Mouse (Mus musculus): Measurements from ENCODE around the gene Crat. TPM values are rescaled to one million over a fixed set of nuclear protein-coding genes. Genes with fewer than 3 reads are reported as not detected.

The Crat gene
- polyA plus RNA-seq, 1 experiment: 55.0 TPM

DNA sequence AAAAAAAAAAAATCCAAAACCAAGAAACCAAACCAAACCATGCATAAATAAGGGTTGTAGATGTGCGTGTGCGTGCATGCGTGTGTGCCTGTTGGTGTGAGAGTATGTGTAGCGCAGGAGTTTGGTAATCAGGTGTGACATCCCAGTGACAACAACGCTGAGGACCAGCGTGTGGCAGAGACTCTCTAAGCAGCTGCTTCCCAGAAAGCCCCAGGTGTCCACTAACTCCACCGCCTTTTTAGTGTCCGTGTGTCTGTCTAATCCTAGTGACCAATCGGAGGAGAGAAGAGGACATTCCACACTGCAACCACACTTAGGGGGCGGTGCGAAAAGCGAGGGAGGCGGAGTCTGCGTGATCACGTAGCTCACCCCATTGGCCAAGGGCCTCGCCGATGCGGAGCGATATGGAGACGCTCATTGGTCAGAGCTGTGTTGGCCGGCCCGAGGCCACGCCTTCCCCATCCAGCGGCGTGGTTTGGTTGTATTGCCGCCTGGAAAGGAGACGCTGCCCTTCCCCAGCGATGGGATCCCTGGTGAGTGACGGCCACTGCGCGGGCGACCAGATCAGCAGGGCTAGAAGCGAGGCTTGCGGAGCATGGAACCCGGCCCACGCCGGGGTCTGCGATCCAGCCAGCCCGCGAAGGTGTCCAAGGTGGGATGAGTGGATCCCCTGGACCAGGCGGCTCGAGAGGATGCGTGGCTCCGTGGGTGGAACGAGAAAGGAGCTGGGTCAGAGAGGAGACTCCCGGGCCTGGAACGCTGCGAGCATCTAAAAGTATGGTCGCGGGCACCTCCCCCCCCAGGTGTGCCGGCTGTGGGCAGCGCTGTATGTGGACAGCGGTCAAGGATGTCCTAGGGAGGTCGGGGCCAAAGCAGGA, 51.6 kb downstream of the Crat start, which contains the start of gene Miga2:
Miga2 (plus strand) TSS at position 461 of the 878 bp plus-strand sequence.
- H3K27me3 ChIP-seq (replicated peaks): no peaks in the 10 kb centered on the region
- H3K9me3 ChIP-seq: no peaks in the 10 kb centered on the region
- H3K4me3 ChIP-seq (replicated peaks): peak within 1 kb of the TSS; percentile 97
- TF ChIP-seq GATA1 (IDR thresholded peaks at IDR 0.05; ENCODE audit: borderline replicate concordance, low read length): no peak
- peaks cover 24% of the 10 kb centered on the region for H3K36me3 ChIP-seq (replicated peaks; ENCODE audit: low read length)
- H3K4me1 ChIP-seq: peaks cover 52% of the 10 kb centered on the region

- TF ChIP-seq GATA1 (IDR thresholded peaks at IDR 0.05; ENCODE audit: borderline replicate concordance, low read length) (no peak), FLI1 (IDR thresholded peaks at IDR 0.05; ENCODE audit: low read length) (no peak)
- no peak overlapping the region for H3K4me3 ChIP-seq (replicated peaks)
Observed at GRCm38 (mm10) chr2:30362865-30363264, 52.7 kb downstream of the Crat start.

DNA sequence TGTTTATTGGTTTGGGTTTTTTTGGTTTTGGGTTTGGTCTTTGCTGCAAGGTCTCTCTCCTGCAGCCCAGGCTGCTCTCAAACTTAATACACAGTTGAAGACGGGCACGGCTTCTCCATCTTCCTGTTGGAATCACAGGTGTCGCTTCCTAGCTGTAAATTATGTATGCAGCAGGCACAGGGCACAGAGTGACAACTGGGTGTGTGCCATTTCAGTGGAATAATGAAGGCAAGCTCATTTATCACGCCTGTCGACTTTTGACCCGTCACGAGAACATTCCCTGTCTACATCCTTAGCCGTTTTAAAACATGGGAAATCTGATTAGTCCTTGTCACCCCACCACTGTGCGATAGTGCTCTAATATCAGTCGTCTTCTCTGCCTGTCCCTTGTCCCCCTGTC, 55.0 kb downstream of the Crat start:
- Histone ChIP-seq H3K4me3 (replicated peaks) (no peak overlapping the region), H3K4me1 (peaks cover 60% of the 10 kb centered on the region), H3K9me3 (no peaks in the 10 kb centered on the region), H3K36me3 (replicated peaks; ENCODE audit: low read length) (peaks cover 22% of the 10 kb centered on the region), H3K27me3 (replicated peaks) (no peaks in the 10 kb centered on the region)
- no peak for TF ChIP-seq FLI1 (IDR thresholded peaks at IDR 0.05; ENCODE audit: low read length)

More at GRCm38 (mm10) chr2:30362865-30363264, 52.7 kb downstream of the Crat start:
- H3K27me3 ChIP-seq (replicated peaks): no peaks in the 10 kb centered on the region
- H3K4me1 ChIP-seq: peaks cover 60% of the 10 kb centered on the region
- H3K36me3 ChIP-seq (replicated peaks; ENCODE audit: low read length): peaks cover 13% of the 10 kb centered on the region
- H3K9me3 ChIP-seq: no peaks in the 10 kb centered on the region

DNA sequence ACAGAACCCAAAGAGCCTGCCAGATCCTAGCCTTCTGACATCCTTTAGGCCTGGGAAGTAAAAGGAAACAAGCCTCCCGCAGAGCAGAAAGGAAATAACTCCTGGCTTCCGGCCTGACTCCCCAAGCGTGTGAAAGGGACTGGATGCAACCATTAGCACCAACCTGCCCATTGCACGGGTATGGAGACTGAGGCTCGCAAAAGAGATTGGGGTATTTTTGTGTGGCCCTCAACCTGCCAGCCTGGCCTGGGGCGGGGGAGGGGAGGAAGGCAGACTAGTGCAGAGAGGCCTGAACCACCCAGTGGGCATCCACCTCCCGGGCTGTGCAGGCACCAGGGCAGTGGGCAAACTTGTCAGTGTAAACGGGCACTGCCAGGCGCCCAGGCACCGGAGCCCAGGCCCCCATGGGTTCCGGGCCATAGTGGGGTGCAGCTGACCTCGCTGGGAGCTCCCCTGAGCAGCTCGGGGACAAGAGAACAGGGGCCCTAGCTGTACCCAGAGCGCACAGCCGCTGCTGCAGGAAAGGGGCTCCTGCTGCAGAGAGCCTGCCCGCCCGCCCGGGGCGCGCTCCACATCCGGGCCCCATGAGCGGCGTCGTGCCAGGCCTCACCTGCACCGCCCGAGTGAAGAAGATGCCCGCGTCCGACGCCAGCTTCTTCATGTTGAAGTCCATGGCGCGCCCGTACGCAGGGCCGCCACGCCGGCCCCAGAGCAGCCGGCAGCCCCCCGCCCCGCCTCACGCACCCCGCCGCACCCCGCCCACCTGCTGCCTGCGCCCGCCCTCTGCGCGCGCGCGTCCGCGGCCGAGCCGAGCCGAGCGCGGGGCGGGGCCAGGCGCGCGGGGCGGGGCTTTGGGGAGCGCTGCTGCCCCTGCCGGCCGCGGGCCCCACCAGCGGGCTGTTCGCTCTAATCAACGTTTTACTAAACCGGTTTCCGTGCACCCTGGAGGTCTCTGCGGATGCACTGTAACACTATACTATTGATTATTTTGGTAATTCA, 56.8 kb downstream of the Crat start, which contains the start of gene Sh3glb2:
Sh3glb2 (minus strand) TSS at position 805 of the 999 bp plus-strand sequence.
- Histone ChIP-seq H3K4me1 (peaks cover 58% of the 10 kb centered on the region), H3K36me3 (replicated peaks; ENCODE audit: low read length) (peaks cover 39% of the 10 kb centered on the region), H3K27me3 (replicated peaks) (no peaks in the 10 kb centered on the region), H3K4me3 (replicated peaks) (peak within 1 kb of the TSS; percentile 97), H3K9me3 (no peaks in the 10 kb centered on the region)
- TF ChIP-seq FLI1 (IDR thresholded peaks at IDR 0.05; ENCODE audit: low read length) (no peak), GATA1 (IDR thresholded peaks at IDR 0.05; ENCODE audit: borderline replicate concordance, low read length) (no peak)

DNA sequence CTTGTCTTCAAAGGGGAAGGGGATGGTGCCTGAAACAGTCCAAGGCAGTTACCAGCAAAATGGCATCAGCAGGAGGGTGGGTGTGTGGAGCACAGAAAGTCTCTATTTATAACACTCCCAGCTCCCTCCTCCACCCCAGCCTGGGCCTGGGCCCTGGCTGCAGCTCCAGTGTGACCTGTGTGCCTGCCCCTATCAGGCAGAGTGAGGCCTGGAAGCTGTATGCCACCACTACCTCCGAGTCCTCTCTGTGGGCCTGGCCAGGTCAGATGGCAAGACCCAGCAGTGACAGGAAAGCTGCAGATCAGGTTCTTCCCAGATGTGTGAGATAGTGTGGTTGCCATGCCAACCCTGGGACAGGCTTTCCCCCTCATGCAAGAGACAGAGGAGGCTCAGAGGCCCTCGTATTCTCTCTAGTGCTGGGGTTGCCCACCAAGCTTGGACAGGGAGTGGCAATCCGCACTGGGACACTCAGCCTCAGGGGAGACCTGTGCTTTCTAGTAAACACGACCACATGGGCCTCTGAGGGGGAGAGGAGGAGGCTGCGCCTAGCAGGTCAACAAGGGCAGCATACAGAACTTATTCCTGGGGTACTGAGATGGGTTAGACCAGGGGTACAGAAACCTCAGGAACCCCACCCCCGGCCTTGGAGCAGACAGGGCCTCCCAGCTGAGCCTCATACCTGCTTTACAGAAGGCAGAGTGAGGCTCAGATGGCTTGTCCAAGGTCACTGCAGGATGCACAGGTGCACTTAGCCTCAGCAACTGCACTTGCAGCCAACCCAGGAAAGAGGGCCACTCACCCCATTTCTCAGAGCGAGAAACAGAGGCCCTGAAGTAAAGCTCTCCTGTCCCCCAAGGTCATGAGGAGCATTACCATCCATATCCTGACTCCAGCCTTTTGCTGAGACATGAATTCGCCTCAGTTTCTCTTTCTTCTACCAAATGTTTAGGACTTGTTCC, 57.8 kb downstream of the Crat start:
- peaks cover 52% of the 10 kb centered on the region for H3K4me1 ChIP-seq
- H3K36me3 ChIP-seq (replicated peaks; ENCODE audit: low read length): peaks cover 49% of the 10 kb centered on the region
- peak overlapping the region; percentile 97 for H3K4me3 ChIP-seq (replicated peaks)
- TF ChIP-seq GATA1 (IDR thresholded peaks at IDR 0.05; ENCODE audit: borderline replicate concordance, low read length): no peak
- TF ChIP-seq FLI1 (IDR thresholded peaks at IDR 0.05; ENCODE audit: low read length): no peak
- no peaks in the 10 kb centered on the region for H3K9me3 ChIP-seq
- no peaks in the 10 kb centered on the region for H3K27me3 ChIP-seq (replicated peaks)

GRCm38 (mm10) chr2:30356906-30357305, 58.7 kb downstream of the Crat start:
- Histone ChIP-seq H3K36me3 (replicated peaks; ENCODE audit: low read length) (peaks cover 57% of the 10 kb centered on the region), H3K9me3 (no peaks in the 10 kb centered on the region), H3K27me3 (replicated peaks) (no peaks in the 10 kb centered on the region), H3K4me3 (replicated peaks) (peak overlapping the region; percentile 53), H3K4me1 (peaks cover 57% of the 10 kb centered on the region)
- no peak for TF ChIP-seq GATA1 (IDR thresholded peaks at IDR 0.05; ENCODE audit: borderline replicate concordance, low read length)
- TF ChIP-seq FLI1 (IDR thresholded peaks at IDR 0.05; ENCODE audit: low read length): no peak

DNA sequence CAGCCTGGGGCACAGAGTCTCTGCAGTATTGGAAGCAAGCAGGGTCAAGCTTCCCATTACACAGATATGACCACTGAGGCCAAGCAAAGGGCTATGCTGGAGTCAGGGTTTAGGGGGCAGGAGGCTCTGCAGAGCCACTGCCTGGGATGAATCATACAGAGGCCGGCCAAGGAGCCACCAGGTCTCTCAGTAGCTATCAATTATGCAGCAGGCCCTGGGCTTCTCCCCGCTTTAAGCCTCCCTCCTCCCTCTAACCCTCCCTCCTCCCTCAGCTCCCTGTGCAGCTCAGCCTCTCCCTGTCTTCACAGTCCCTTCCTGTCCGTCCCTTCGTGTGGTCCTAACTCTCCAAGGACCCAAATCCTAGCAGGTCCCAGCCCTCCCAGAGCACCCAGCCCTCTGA, 59.3 kb downstream of the Crat start:
- Histone ChIP-seq H3K4me3 (replicated peaks) (peak overlapping the region; percentile 28), H3K36me3 (replicated peaks; ENCODE audit: low read length) (peaks cover 58% of the 10 kb centered on the region), H3K9me3 (no peaks in the 10 kb centered on the region), H3K4me1 (peaks cover 60% of the 10 kb centered on the region), H3K27me3 (replicated peaks) (no peaks in the 10 kb centered on the region)
- no peak for TF ChIP-seq GATA1 (IDR thresholded peaks at IDR 0.05; ENCODE audit: borderline replicate concordance, low read length)
- TF ChIP-seq FLI1 (IDR thresholded peaks at IDR 0.05; ENCODE audit: low read length): no peak

- peaks cover 62% of the 10 kb centered on the region for H3K36me3 ChIP-seq (replicated peaks; ENCODE audit: low read length)
Observed at GRCm38 (mm10) chr2:30355861-30356260, 59.8 kb downstream of the Crat start.

GRCm38 (mm10) chr2:30351149-30351548, 64.5 kb downstream of the Crat start:
- TF ChIP-seq GATA1 (IDR thresholded peaks at IDR 0.05; ENCODE audit: borderline replicate concordance, low read length) (no peak), FLI1 (IDR thresholded peaks at IDR 0.05; ENCODE audit: low read length) (no peak)
- Histone ChIP-seq H3K4me1 (peaks cover 56% of the 10 kb centered on the region), H3K36me3 (replicated peaks; ENCODE audit: low read length) (peaks cover 92% of the 10 kb centered on the region), H3K4me3 (replicated peaks) (no peak overlapping the region), H3K9me3 (no peaks in the 10 kb centered on the region), H3K27me3 (replicated peaks) (no peaks in the 10 kb centered on the region)

More at GRCm38 (mm10) chr2:30355861-30356260, 59.8 kb downstream of the Crat start:
- no peak overlapping the region for H3K4me3 ChIP-seq (replicated peaks)
- H3K27me3 ChIP-seq (replicated peaks): no peaks in the 10 kb centered on the region
- TF ChIP-seq FLI1 (IDR thresholded peaks at IDR 0.05; ENCODE audit: low read length): no peak
- TF ChIP-seq GATA1 (IDR thresholded peaks at IDR 0.05; ENCODE audit: borderline replicate concordance, low read length): no peak
- no peaks in the 10 kb centered on the region for H3K9me3 ChIP-seq
- H3K4me1 ChIP-seq: peaks cover 64% of the 10 kb centered on the region

Other genes with a start within 250 kb of the Crat start
- 16.4 and 28.0 TPM in 2 replicates for gene Endog, start 244.3 kb downstream of the Crat start, polyA plus RNA-seq (2012; ENCODE audit: insufficient read depth, low replicate concordance)
- 19.0 and 20.8 TPM in 2 replicates for gene Spout1, start 237.4 kb downstream of the Crat start, polyA plus RNA-seq (2012; ENCODE audit: insufficient read depth, low replicate concordance)
- gene Kyat1, start 210.0 kb downstream of the Crat start, polyA plus RNA-seq (2012; ENCODE audit: insufficient read depth, low replicate concordance): 7.7 TPM in 1 of 2 replicates, not detected in the other
- 2.7 and 5.1 TPM in 2 replicates for gene Lrrc8a, start 178.1 kb downstream of the Crat start, polyA plus RNA-seq (2012; ENCODE audit: insufficient read depth, low replicate concordance)
- 3.3 and 6.4 TPM in 2 replicates for gene Gm28035, start 175.2 kb downstream of the Crat start, polyA plus RNA-seq (2012; ENCODE audit: insufficient read depth, low replicate concordance)
- gene Phyhd1, start 149.6 kb downstream of the Crat start, polyA plus RNA-seq (2012; ENCODE audit: insufficient read depth, low replicate concordance): 6.7 and 11.3 TPM in 2 replicates
- gene Gm28038, start 134.8 kb downstream of the Crat start, polyA plus RNA-seq (2012; ENCODE audit: insufficient read depth, low replicate concordance): not detected in 2 replicates
- gene Dolk, start 129.5 kb downstream of the Crat start, polyA plus RNA-seq (2012; ENCODE audit: insufficient read depth, low replicate concordance): 1.9 and 7.1 TPM in 2 replicates
- gene Nup188, start 129.4 kb downstream of the Crat start, polyA plus RNA-seq (2012; ENCODE audit: insufficient read depth, low replicate concordance): 72.2 and 120 TPM in 2 replicates
- 45.5 and 81.3 TPM in 2 replicates for gene Sh3glb2, start 56.5 kb downstream of the Crat start, polyA plus RNA-seq (2012; ENCODE audit: insufficient read depth, low replicate concordance)
- gene Miga2, start 51.6 kb downstream of the Crat start, polyA plus RNA-seq (2012; ENCODE audit: insufficient read depth, low replicate concordance): 7.8 and 15.0 TPM in 2 replicates
- gene Dolpp1, start 23.6 kb downstream of the Crat start, polyA plus RNA-seq (2012; ENCODE audit: insufficient read depth, low replicate concordance): 24.4 and 42.0 TPM in 2 replicates
- 473 and 551 TPM in 2 replicates for gene Ptpa, start 226 bp upstream of the Crat start, polyA plus RNA-seq (2012; ENCODE audit: insufficient read depth, low replicate concordance)
- 2.7 and 5.0 TPM in 2 replicates for gene Ier5l, start 58.4 kb upstream of the Crat start, polyA plus RNA-seq (2012; ENCODE audit: insufficient read depth, low replicate concordance)
- not detected in 2 replicates for gene Cstad, start 179.2 kb upstream of the Crat start, polyA plus RNA-seq (2012; ENCODE audit: insufficient read depth, low replicate concordance)